Mouse (Mus musculus): Measurements from ENCODE around the gene Akp3. TPM values are rescaled to one million over a fixed set of nuclear protein-coding genes. Genes with fewer than 3 reads are reported as not detected.
A peak's percentile ranks its signal among the peaks of the same experiment; 100 is the strongest.

Gene Akp3
- total RNA-seq (2021) = not detected
- not detected in 2 replicates for polyA plus RNA-seq (2012; rRNA removed)
- long read RNA-seq = 0 reads

DNA sequence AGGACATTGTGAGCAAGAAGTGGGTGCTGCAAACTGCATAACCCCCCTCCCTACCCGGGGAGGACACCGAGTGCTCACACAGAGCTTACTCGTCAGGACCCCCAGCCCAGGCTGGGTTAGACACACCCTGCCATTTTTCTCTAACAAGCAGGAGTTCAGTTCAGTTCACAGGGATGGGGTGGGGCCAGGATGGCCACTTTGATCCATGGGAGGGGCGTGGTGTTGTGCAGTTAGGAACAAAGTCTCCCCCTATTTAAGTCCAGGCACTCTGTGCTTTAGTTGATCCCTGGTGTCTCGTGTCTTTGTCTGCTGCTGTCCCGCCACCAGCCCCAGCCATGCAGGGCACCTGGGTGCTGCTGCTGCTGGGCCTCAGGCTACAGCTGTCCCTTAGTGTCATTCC is at the start of gene Akp3:
Akp3 (plus strand) TSS at position 301 of the 400 bp plus-strand sequence.
- no peak for DNase-seq

DNA sequence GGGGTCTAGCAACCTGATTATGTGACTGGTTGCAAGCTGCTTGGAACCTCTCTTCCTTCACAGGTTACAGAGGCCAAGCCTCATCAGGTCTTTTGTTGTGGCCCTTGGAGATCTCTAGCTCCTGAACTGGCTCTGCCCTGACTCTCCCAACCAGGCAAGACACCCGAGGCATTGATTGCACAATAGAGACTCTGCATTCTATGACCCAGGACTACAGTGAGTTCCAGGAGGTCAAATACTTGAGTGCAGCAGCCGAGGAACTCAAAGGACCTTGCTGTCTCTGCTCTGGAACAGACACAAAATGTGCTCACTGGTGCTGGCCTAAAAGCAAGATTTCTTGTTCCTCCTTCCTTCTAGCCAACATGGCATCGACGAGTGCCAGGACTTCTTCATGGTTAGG is 38.6 kb upstream of the Akp3 start:
- no peak for DNase-seq

DNA sequence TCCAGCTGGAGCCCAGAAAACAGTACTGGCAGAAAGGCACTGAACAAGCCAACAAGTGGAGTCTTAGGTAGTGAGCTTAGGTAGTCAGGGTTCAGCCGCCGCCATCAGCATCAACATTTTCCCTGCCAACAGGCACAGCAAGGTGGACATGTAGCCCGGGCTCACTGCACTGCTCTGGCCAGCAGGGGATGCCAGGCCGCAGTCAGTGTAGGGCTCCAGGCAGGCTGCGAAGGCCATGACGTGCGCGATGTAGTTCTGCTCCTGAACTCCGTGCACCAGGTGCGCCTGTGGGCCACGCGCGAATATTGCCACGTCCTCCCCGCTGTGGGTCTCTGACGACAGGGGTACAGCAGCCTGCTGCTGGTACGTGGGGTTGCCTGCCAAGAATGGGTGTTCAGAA is 37.8 kb upstream of the Akp3 start:
- DNase-seq = no peak

DNA sequence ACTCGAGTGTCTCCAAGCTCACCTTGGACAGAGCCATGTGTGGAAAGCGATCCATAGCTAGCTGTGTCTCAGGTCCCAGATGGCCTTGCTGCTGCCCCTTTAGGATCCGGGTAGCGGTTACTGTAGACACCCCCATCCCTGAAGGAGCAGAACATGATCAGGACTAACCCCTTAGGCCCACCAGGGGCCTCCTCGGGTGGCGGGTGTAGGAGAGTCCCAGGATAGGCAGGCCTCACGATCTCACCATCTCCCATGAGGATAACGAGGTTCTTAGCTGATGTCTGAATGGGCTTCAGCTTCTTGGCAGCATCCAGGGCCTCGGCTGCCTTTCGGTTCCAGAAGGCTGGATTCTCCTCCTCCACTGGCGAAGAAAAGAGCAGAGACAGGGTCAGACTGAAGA is 35.5 kb upstream of the Akp3 start:
- DNase-seq = no peak

DNA sequence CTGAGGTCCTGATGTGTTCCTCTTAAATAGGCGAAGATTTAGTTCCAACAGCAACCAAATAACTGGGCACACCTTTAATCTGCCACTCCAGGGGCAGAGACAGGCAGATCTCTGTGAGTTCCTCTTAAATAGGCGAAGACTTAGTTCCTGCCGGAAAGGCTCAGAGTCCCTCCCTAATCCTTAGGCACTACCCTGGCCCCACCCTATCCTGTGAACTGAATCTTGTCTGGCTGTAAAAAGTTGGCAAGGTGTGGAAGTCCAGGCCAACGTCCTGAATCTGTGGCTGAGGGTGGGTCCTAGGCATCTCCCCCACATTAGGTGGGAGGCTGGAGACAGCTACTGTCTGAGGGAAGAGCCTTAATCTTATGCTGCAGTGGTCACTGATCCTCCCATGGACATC is 34.9 kb upstream of the Akp3 start, which contains the start of gene Alppl2:
Alppl2 (minus strand) TSS at position 101 of the 400 bp plus-strand sequence.
- DNase-seq = no peak

DNA sequence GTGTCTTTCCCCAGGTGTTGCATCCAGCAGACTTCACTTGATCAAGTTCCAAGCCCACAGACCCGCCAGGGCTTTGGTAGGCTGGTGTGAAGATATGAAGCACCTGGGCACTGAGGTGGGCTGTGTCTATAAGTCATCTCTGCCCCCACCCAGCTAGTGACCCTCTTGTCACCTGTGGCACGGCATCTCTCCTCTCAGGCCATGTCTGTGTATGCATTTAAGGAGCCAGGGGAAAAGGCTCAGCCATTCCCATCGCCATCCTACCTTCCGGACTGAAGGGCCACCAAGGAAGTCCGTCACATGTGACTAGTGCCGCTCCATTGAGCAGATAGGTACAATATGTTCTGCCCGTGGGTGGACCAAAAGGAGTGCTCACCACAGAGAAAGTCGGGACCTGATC is 29.1 kb upstream of the Akp3 start:
- DNase-seq = no peak

DNA sequence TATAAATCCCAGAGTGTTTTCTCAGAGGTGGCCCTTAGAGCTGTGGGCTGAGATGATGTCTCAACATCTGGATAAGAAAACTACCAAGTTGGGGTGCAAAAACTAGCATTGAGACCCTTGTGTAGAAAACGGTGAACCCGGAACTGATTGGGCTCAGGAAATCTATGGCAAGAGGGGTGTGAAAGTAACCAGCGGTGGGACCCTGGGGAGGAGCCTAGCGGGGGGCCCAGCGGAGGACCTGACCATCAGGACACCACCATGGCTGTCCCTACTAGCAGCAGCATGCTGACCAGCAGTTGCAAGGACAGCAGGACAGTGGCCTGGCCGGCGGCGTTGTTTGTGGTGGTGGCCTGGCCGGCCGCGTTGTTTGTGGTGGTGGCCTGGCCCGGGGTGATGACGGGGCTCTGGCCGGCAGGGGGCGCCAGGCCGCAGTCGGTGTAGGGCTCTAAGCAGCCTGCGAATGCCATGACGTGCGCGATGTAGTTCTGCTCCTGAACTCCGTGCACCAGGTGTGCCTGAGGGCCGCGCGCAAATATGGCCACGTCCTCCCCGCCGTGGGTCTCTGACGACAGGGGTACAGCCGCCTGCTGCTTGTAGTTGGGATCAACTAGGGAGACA is 26.3 kb upstream of the Akp3 start:
- peak; percentile 82 for DNase-seq

DNA sequence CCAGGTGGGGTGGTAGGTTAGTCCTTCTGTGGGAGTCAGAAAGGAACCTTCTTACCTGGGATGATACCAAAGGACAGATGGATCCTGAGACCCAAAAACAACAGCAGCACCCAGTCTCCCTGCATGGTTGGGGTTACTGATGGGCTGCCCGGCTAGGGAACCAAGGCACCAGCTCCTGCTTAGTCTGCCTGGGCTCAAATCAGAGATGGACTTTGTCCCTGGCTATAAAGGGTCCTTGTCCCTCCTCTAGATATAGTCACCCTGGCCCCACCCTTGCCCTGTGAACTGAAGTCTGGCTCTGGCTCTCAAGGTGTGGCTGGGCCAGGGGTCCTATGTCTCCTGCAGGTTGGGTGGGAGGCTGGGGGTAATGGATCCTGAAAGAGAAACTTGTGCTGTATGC is 23.4 kb upstream of the Akp3 start, which contains the start of gene Alpi:
Alpi (minus strand) TSS at position 196 of the 400 bp plus-strand sequence.
- no peak for DNase-seq

DNA sequence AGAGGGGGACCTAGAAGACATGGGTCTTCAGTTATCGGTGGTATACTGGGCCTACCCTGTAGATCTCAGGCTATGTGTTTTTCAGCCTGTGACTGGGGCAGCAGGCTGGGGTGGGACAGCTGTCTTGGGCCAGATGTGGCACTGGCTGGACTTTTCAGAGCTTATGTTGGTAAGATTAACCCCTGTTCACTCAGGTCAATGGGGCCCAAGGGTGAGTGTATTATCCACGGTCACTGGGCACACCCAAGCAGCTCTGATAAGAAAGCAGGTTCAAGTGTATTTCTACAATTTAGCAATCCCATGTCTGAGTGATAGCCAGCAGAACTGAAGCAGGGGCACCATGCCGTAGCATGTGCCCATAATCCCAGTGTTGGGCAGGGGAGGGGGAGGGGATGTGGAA is 22.7 kb upstream of the Akp3 start:
- no peak for DNase-seq

DNA sequence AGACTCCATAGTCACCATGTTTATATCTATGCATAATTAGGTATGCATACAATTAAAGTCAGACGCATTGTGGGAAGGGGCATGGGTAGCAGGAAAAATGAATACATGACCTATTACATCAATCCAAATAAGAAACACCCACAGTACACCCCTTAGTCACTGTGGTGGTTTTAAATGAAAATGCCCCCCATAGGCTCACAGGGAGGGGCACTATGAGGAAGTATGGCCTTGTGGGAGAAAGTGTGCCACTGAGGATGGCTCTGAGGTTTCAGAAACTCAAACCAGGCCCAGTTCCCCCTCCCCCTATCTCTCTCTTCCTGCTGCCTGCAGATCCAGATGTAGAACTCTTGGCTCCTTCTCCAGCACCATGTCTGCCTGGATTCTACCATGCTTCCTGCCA is 20.8 kb upstream of the Akp3 start:
- no peak for DNase-seq

DNA sequence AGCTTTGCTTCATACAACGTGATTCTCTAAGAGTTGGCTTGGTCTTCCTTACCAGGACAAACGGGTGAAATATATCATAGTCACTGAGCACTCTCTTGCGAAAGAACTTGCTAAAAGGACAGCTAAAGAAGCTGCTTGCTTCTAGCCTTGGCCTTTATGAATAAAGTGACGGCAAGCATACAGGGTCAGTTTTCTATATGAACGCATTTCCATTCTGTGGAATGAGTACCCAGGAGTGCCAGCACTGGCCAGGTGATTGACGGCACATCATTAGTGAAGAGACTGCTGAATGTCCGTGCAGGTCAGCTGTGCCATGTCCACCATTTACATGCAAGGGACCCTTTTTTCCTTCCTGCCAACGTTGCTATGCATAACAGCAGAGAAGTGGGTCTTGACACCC is 18.2 kb upstream of the Akp3 start:
- peak; percentile 53 for DNase-seq

DNA sequence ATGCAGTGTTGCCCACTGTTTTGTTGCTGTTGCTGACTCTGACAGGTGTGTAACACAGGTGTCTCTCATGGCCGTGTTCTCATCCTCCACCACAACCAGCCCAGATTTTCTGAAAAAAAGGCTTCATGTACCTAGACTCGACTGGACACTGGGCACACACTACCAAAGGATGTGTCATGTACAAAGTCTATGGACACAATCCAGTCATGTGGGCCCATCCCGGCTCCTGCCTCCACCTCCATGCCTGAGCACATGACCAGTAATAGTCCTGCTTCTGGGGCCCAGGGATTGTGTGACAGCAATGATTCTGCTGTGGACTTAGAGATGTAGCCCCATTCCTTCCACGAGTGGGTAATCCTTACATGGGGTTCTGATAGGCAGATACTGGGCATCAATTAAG is 16.2 kb upstream of the Akp3 start:
- no peak for DNase-seq

DNA sequence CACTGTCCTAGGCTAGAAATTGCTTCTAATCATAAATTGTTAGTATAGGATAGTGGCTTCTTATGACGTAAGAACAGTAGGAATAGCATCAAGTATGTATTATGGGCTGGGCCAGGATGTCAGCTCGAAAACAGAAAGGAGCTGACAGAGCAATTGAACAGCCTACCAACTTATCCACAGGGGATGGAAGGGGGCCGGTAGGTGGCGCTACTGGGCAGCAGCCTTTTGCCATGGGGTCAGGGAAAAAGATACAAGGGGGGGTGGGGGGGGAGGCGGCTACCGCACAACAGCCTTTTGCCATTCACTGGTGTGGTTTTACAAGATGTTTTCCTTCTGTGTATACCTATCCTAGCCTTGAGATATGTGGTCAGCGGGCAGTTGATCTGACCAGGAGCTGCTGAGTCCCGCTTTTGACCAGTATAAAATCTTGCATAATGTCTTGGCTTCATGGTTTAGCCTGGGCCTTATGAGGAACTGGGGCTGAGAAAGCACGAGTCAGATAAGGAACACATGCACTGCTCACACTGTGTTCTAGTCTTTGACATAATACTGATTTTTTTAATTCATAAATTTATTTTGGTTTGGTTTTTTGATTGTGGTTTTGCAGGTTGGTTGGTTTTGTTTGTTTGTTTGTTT is 12.9 kb upstream of the Akp3 start:
- peak; percentile 54 for DNase-seq

DNA sequence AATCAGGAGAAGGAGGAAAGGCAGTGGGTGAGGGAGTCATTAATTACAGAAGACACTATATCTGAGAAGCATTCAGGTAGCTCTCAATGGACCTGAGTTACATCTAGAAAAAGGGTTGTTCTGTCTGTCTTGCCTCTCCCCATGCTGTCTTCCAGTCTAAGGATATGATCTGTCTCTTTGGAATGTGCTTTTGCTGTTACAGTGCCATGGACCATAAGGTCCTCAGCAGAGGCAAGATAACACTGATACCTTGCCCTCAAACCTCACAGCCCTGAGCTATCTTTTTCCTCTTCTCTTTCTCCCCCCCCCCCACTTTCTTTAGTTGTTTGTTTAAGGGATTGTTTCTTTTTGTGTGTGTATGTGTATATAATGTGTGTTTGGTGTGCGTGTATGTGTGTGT is 10.0 kb upstream of the Akp3 start:
- DNase-seq = no peak

DNA sequence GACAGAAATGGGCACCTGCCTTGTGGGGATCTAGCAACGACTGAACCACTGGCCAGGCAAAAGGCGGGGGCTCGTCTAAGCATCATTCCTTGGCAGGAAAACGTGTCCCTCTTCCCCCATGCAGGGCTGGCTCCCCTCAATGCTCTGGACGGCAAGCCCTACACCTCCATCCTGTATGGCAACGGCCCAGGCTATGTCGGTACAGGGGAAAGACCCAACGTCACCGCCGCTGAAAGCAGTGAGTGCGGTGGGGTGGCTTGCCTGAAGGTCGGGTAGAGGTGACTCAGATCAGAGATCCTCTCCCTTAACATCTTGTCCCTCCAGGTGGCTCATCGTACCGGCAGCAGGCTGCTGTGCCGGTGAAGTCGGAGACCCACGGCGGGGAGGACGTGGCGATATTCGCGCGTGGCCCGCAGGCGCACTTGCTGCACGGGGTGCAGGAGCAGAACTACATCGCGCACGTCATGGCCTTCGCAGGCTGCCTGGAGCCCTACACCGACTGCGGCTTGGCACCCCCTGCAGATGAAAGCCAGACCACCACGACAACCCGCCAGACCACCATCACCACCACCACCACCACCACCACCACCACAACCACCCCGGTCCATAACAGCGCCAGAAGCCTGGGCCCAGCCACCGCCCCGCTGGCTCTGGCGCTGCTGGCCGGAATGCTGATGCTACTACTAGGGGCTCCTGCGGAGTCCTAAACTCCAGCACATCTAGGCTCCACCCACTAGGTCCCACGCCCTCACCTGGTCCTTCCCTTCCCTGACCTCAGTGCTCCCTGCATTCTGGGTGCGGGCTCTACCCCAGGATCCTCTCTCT is 2.6 kb downstream of the Akp3 start:
- DNase-seq = no peak

DNA sequence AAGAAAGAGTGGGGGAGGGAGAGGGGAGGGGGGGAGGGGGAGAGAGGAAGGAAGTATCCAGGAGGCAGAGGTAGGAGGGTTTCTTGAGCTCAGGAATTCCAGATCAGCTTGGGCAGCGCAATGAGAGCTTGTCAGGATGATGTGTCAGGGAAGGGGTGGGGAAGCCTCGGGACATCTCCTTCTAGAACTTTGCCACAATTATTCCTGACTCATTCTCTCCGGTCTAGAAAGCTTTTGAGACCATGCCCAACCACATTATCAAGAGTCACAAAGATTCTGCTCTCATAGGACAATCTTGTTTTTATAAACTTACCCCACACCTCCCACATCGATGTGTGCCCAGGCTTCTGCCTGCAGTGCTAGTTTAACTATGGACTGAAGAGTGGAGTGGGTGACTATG is 7.0 kb downstream of the Akp3 start:
- no peak for DNase-seq

DNA sequence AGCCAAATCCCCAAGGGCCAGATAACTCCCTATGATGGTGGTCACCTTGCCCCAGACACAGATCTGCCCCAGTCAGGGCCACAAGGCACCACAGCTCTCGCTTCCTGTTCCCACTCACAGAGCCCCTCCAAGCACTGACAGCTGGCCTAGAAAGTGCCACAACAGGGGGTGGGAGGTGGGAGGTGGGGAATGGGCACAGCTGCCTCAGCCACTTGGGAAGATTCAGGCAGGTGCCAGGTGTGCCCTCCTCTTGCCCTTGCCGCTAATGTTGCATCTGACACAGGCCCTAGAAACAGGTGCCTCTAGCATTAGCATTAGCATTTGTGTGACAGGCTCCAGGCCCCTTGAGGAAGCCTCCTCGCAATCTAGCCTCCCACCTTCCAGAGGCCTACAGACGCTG is 16.8 kb downstream of the Akp3 start:
- DNase-seq = no peak

DNA sequence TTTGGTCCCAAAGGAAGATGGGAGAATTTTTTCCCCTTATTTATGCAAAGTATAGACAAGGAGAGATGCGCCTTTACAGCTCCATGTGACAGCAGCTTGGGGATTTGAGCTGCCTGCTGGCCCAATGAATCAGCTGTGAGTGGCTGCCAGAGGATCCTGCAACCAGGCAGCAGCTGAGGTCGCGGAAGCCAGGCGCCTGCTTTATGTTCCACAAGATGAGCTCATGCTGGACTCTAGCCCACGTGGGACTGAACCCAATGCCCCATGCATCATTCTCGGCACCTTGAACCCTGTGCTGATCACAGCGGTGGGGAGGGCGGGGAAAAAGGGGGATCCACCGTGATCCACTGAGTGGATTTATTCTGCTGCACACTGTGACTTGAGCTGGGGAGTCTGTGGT is 17.7 kb downstream of the Akp3 start:
- DNase-seq = peak; percentile 92

DNA sequence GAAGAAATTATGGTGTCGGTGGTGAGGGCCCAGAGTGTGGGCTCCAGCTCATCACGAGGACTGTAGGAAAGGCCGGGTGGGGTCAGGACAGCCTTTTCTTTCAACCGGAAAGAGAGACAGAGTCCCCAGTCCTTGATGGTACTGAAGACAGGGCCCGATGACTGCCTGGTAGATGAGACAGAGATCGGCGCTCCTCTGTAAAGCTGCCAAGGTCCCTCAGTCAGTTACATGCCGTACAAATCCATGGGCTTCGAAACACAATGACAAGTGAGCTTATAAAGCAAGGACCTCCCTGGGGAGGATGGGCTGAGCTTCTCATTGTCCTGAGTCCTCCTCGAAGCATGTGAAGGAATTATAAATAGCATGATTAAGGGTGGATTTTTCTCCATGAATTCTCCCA is 18.4 kb downstream of the Akp3 start:
- DNase-seq = peak; percentile 66

DNA sequence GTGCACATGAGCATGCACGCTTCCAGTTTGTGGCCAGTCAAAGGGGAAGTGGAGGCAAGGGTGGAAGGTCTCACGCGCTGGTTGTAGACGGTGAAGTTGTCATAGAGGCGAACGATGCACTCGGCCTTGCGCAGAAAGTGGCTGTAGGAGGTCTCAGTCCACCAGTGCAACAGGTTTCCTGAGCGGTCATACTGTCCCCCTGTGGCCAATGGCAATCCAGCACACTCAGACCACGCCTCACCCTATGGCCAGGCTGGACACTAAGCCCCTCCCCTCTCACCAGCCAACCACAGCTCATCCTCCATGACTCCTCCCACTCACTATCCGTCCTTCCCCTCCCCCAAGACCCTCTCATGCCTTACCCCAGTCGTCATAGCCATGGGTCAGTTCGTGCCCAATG is 24.6 kb downstream of the Akp3 start:
- DNase-seq = no peak

DNA sequence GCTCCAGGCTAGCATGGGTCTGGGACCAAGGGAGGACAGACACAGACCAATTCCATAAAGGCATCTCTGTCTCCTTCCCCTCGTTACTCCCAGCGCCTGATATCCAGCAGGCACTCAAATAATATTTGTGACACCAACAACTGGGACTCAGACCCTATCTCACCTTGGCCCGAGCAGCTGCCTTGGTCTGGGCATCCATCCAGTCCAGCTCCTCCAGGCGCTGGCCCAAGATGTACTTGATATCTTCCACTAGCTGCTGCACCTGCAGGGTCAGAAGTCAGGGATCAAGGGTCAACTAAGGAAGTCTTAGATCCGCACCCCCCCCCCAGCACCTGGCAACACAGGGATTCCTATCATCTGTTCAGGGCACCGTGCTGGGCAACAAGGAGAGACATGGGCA is 26.5 kb downstream of the Akp3 start:
- no peak for DNase-seq

DNA sequence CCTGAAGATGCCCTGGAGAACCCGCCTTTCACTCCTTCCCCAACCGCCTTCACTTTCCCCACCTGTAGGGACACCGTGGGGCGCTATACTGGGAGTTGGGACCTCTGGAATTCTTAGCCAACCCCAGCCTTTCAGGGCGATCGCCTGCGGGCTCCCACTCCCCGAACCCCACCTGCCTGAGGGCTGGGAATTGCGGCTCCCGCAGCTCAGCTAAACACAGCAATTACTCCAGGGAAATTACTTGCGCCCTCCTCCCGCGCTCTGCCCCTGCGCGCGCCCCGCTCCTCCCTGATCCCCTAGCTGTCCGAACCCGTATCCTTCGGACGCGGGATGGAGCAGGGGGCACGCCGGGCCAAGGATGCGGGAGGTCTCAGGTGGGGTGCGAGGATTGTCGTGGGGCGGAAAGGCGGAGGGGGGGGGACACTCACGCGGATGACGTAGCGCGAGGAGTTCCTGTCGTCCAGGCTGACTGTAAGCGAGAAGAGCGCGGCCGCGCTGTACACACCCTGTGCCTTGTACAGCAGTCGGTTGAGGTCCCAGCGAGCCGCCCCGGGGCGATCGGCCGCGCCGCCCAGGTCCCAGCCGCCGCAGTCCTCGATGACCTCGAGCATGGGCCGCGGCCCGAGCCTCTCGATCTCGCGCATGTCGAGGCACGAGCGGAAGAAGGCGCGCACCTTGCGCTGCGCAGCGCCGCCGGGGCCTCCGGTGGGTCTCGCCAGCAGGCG is 29.2 kb downstream of the Akp3 start:
- DNase-seq = no peak
